Mouse (Mus musculus) kidney, adult 18-20 months (tissue): ENCODE data around the gene Cldn24.

Experiments used
- DNase-seq: peaks from one replicate; pipeline ENCODE4 v3.0.0; 2021

Cldn24 gene

DNA sequence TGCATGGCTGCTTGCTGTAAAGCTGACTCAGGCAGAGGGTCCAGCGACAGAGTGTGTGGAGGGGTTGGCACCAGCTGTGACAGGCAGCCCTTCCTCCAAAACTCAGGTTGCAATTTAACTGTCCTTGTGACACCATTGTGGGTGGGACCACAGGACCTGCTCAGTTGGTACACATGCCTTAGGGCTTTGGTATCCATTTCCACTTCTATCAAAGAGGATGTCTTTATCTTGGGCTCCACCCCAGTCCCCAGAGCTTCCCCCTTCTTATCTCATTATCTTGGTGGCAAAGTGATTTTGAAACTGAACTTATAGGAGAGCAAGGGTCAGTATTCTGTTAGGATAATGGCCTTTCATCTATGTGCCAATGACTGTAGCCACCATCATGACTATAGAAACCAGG lies 12.0 kb downstream of the Cldn24 start:
- no peak for DNase-seq

DNA sequence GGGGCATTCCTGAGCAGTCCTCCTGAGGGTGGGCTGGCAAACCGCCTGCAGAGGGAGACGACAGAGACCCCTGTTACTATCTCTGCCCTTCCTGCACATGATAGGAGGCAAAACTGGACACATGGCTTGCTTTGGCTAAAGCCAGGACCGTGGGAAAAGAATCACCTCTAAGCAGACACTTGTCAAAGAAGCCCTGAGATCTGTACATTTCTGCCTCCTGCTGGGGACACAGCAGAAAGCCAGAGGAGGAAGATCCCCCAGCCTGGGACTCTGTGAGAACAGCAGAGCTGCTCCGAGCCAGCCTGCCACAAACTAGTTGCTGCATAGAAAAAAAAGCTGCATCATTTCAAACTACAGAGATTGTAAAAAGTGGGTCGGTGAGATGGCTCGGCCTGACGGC lies 21.1 kb downstream of the Cldn24 start:
- DNase-seq: no peak

DNA sequence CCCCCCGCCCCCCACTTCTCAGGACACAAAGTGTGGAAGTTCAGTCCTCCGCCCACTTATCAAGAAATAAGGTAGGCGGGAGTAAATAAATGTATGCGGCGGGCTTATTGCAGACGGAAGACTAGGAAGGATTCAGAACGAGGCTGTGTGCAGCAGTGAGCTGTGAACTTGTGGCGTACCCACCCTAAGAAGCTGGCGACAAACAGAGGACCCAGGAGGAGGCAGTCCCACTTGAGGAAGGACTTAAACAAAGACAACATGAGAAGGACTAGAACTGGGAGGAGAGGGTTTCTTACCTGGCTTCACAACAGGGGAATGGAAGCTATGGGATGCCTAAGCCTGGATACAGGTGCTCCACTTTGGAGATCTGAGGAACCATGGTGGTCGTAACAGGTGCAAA lies 21.7 kb downstream of the Cldn24 start:
- DNase-seq: no peak

DNA sequence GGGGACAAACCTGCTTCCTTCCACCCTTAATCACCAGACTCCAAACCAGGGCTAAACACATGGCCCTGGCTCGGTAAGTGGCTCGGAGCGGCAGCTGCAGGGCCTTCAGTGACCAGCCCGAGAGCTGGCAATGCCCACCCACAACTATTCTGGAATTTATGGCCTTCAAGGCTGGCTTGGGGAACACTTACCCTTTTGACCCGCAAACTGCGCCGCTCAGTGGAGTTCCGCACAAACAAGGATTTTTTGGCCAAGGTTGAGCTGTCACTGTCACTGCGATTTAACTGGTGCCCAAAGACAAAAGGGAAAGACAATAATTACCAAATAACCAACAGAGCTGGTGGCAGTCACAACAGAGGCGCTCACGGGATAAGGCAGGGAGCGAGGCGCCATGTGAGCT lies 24.0 kb downstream of the Cldn24 start:
- no peak for DNase-seq

DNA sequence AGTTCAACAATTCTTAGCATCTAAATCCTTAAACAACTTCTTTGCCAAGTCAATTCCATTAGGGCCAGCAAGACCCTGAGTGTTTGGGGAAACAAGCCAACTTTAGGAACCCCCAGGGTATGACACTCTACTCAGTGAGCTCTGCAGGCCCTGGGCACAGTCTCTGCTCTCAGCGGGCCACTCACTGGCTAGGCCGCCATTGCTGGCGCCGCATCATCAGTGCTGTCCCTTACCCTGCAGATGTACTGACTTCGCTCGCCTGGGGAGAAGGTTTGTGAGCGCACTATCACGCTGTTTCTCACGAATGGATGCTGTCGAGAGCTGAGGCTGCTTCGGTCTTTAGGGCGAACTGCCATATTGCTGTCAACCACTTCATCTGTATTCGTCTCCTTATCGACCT lies 25.2 kb downstream of the Cldn24 start:
- DNase-seq: no peak

DNA sequence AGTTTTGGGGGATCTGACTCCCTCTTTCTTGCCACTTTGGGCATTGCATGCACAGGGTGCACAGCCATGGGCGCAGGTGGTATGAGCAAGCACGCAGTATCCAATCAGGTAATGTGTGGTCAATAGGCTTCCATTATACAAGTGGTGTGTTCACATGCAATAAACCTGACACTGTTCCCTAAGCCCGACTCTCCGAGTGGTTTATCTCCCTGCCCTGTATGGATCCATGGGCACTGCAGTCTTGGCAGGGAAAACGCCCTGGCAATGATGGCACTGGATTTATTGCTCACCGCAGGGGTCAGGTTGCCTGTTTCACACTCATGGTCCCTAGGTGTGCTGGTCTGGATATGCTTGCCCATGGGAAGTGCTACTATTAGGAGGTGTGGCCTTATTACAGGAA lies 26.0 kb downstream of the Cldn24 start:
- DNase-seq: no peak

DNA sequence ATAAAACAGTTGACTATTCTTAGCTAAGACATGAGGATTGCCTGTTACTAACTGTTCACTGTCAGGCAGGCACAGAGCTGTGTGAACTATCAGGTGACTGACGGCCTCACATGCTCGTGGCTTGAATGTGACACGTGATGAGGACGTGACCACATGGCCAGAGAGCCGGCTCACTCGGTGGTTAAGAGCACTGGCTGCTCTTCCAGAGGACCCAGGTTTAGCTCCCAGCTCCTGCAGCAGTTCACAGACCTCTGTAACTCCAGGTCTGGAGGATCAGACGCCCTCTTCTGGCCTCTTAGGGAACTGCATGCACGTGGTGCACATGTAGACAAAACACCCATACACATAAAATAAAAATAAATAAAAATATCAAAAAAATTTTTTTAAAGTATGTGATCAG lies 27.9 kb downstream of the Cldn24 start:
- DNase-seq: no peak

DNA sequence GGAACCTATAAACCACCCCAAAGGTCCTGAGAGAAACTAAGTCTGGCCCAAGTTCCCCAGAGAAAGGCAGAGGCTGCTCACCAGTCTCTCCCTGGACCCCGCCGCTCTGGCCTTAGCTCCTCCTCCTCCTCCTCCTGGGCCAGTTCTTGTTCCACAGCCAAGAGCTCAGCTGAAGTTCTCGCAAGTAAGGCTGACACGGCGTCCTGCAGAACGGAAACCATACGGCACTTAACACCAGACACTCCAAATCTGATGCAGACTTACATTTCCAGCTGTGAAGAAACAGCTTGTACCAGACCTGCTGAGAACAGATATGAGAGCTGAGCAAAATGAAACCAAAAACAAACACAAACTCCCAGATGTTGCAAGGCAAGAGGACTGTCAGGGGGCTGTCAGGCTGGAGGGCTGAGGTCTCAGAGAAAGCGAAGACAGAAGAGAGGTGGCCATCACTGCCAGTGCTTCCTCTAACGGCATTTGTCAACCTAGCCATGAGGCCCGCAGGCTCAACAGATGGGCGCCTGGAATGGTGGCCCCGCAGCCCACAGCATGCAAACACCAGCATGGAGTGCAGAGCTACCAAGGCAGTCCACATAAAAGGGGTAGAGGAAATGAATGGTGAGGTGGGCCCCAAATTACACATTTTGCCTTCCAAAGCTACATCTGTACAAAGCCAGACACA lies 30.0 kb downstream of the Cldn24 start:
- DNase-seq: no peak

DNA sequence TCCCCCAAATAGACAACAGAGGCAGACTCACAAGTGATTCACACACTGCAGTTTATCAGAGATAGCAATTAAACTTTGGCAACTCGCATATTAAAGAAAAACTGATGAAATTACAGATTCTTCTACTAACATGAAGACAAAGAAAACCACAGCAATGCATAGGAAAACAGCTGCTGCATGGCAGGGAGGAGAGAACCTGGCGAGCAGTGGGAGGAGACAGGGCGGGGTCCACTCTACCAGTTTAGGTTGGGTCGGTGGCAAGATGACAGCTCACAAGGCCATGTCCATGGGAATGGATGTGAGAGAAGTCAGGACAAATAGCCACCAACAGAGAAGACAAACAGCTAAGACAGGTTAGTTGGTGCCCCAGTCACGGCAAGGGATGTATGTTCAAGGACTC lies 30.8 kb downstream of the Cldn24 start:
- no peak for DNase-seq

DNA sequence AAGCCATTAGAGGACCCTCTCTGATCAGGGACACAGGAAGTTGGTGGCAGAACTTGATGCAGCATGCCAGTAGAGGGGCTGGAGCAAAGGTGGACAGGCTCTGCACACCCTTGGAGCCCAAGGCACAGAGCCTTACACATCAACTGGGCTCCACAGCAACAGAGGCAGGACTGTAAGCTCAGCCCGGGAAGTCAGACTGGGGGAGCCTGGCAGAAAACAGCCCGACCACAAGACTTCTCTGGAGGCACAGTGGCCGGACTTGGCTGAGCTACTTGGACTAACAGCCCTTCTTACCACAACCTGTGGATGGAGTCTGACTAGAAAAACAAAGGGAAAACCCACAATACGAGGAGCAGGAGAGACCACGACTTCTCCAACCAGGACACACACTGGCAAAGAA lies 31.4 kb downstream of the Cldn24 start:
- no peak for DNase-seq

DNA sequence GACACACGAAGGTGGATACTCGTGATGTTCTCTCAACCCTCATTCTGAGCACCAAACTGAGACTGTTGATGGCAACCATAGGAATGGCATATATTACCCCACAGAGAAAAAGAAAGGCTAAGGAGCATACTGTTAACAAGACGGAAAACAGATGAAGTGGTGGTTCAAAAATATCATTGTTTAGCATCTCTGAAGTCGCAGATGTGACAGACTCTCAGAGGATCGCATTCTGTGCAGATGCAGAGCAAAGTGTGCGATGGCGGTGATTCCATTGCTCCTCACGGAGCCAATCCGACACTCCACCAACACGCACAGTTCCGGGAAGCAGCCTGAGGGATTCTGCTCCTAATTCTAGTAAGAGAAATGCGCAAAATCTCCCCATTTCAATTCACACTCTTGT lies 37.3 kb downstream of the Cldn24 start:
- no peak for DNase-seq

DNA sequence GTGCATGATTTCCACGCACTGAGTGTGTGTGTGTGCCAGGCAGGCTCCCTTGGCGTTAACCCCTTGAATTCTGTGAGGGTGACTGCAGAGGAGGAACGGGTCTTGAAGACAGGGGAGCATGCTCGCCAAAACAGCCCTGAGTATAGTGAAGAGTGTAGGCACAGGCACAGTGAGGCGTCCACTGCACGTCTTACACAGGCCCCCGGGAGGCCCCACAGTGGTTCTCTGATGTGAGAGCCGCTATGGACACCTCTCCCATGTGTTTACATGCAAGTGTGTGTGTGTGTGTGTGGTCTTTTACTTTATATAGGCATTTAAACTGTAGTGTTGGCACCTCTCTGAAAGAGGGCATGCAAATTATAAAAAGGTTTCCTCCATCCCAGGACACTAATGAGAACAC lies 44.6 kb downstream of the Cldn24 start:
- DNase-seq: no peak

DNA sequence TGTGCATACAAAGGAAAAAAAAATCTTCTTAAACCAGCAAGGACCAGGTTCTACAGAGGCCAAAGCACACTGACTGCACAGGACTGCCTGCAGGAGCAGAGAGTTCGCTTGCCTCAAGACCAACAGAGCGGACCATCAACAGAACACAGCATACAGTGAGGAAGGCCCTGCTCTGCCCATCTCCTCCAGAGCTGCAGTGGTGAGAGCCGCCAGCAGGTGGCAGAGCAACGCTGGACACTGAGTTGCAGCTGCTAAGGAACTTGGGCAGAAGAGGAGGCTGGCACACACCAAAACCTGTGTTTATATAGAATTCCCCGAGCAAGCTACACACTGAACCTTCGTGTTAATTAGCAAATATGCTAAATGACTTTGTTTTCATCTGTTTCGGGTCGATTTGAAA lies 45.1 kb downstream of the Cldn24 start:
- peak; percentile 89 for DNase-seq
